Mouse (Mus musculus) cortical plate, adult 2 months (tissue): ENCODE measurements around the gene Recql5.

ENCODE experiments used
- CTCF ChIP-seq: fragments of 200-500 bp; IDR thresholded peaks from 2 replicates; pipeline ENCODE4 v1.5.1; 2011; ENCODE audit warnings: mild to moderate bottlenecking, control low read depth, low read length; ENCODE audit not compliant: insufficient read depth; ENCODE audit errors: extremely low read depth
- POLR2A ChIP-seq: fragments of 200-500 bp; IDR thresholded peaks from 2 replicates; pipeline ENCODE4 v1.6.1; 2011; ENCODE audit warnings: mild to moderate bottlenecking, low read length, control low read depth; ENCODE audit not compliant: insufficient read depth; ENCODE audit errors: extremely low read depth

GRCm38 (mm10) chr11:115941980-115942379, 8.7 kb upstream of the Recql5 start:
- TF ChIP-seq CTCF (peak; percentile 31; the same call in 1 of the 2 replicates), POLR2A (no peak)
